Mouse (Mus musculus) midbrain, embryonic 14.5 days (tissue): ENCODE measurements around the gene Myo16. TPM values are rescaled to one million over a fixed set of nuclear protein-coding genes. Genes with fewer than 3 reads are reported as not detected.

Source experiments
- ATAC-seq: fragments of 200-750 bp; cut with Nextera tagmentation; 2 replicates; pipeline ENCODE4 v1.8.0; 2017; ENCODE audit warnings: moderate number of reproducible peaks, moderate library complexity; ENCODE audit not compliant: low FRiP score, low TSS enrichment
- DNase-seq: peaks from one replicate; pipeline ENCODE4 v3.0.0-alpha.2; 2015
- H3K27ac ChIP-seq: fragments of 300-500 bp; sonication (generic); replicated peaks from 2 replicates; pipeline ENCODE4 v1.5.1; 2014; ENCODE audit warnings: mild to moderate bottlenecking, low read depth, low read length, moderate library complexity
- H3K27me3 ChIP-seq: fragments of 300-500 bp; sonication (generic); 2 replicates; pipeline ENCODE4 v1.6.1; 2014; ENCODE audit warnings: low read length, control low read depth, mixed read lengths; ENCODE audit not compliant: control insufficient read depth, insufficient read depth
- H3K36me3 ChIP-seq: fragments of 300-500 bp; sonication (generic); 2 replicates; pipeline ENCODE4 v1.6.1; 2014; ENCODE audit warnings: low read length, control low read depth; ENCODE audit not compliant: control insufficient read depth, insufficient read depth
- H3K4me1 ChIP-seq: fragments of 300-500 bp; sonication (generic); 2 replicates; pipeline ENCODE4 v1.6.1; 2014; ENCODE audit warnings: mild to moderate bottlenecking, antibody characterized with exemption, low read length, control low read depth; ENCODE audit not compliant: control insufficient read depth, insufficient read depth
- H3K4me2 ChIP-seq: fragments of 300-500 bp; sonication (generic); 2 replicates; pipeline ENCODE4 v1.6.1; 2014; ENCODE audit warnings: mild to moderate bottlenecking, low read length, moderate library complexity
- H3K4me3 ChIP-seq: fragments of 300-500 bp; sonication (generic); replicated peaks from 2 replicates; pipeline ENCODE4 v1.5.1; 2014; ENCODE audit warnings: low read depth, low read length
- H3K9ac ChIP-seq: fragments of 300-500 bp; sonication (generic); replicated peaks from 2 replicates; pipeline ENCODE4 v1.6.1; 2014; ENCODE audit warnings: mild to moderate bottlenecking, low read length, moderate library complexity
- H3K9me3 ChIP-seq: fragments of 300-500 bp; sonication (generic); 2 replicates; pipeline ENCODE4 v1.6.1; 2016; ENCODE audit warnings: low read length, control low read depth, mixed read lengths; ENCODE audit not compliant: control insufficient read depth
- WGBS: fragments of 180-500 bp; shearing (Covaris S2); extraction: QIAGEN DNeasy Blood & Tissue Kit; methylation state at CpG from one replicate; pipeline ENCODE4 v1.1.7; 2014; 5-methylcytosine and 5-hydroxymethylcytosine counted together
- polyA plus RNA-seq: library from polyadenylated mRNA; unstranded; fragments of >200 nt; fragmentation: Nextera tagmentation; extraction: Ambion mirVana; gene quantifications from 2 replicates; pipeline ENCODE4 v1.2.1, GENCODE M21; 2014

Gene Myo16
- polyA plus RNA-seq, 1 experiment from 2014 or later, result 6.1 TPM

GRCm38 (mm10) chr8:10646485-10646884, 492.8 kb downstream of the Myo16 start:
- H3K27me3 ChIP-seq, result no peaks in the 10 kb centered on the region
- H3K27ac ChIP-seq, result no peak overlapping the region
- DNase-seq, result no peak
- no peak for ATAC-seq
- no peak overlapping the region for H3K9ac ChIP-seq
- H3K4me3 ChIP-seq, result no peak overlapping the region
- H3K4me1 ChIP-seq, result 0 out of 2 replicates have a peak, but pooled peaks cover 6% of the 10 kb centered on the region
- no peaks in the 10 kb centered on the region for H3K36me3 ChIP-seq
- no peak overlapping the region for H3K4me2 ChIP-seq
- H3K9me3 ChIP-seq, result no peaks in the 10 kb centered on the region
- WGBS, result 57% methylated on average over 10 of the region's 10 CpGs

- no peak for ATAC-seq
- no peak overlapping the region for H3K9ac ChIP-seq
- no peak overlapping the region for H3K4me2 ChIP-seq
- no peaks in the 10 kb centered on the region for H3K36me3 ChIP-seq
- no peaks in the 10 kb centered on the region for H3K9me3 ChIP-seq
- H3K27ac ChIP-seq, result no peak overlapping the region
- peak; percentile 34 for DNase-seq
- H3K4me3 ChIP-seq, result no peak overlapping the region
- WGBS, result 67% methylated on average over 12 of the region's 12 CpGs
- H3K4me1 ChIP-seq, result no peaks in the 10 kb centered on the region
- no peaks in the 10 kb centered on the region for H3K27me3 ChIP-seq
Observed at GRCm38 (mm10) chr8:10651546-10652315, 498.0 kb downstream of the Myo16 start.

GRCm38 (mm10) chr8:10653282-10653681, 499.6 kb downstream of the Myo16 start:
- ATAC-seq (no peak), DNase-seq (no peak)
- H3K9ac ChIP-seq, result no peak overlapping the region
- no peak overlapping the region for H3K27ac ChIP-seq
- WGBS, result 93% methylated on average over 9 of the region's 9 CpGs
- no peaks in the 10 kb centered on the region for H3K27me3 ChIP-seq
- no peak overlapping the region for H3K4me2 ChIP-seq
- H3K4me1 ChIP-seq, result no peaks in the 10 kb centered on the region
- no peaks in the 10 kb centered on the region for H3K36me3 ChIP-seq
- no peaks in the 10 kb centered on the region for H3K9me3 ChIP-seq
- H3K4me3 ChIP-seq, result no peak overlapping the region

- Histone ChIP-seq H3K4me1 (no peaks in the 10 kb centered on the region), H3K36me3 (no peaks in the 10 kb centered on the region), H3K4me3 (no peak overlapping the region), H3K9me3 (no peaks in the 10 kb centered on the region), H3K4me2 (no peak overlapping the region), H3K27me3 (no peaks in the 10 kb centered on the region), H3K27ac (no peak overlapping the region), H3K9ac (no peak overlapping the region)
- ATAC-seq (no peak), DNase-seq (no peak)
- WGBS, result 85% methylated on average over 9 of the region's 9 CpGs
Observed at GRCm38 (mm10) chr8:10654922-10655518, 501.3 kb downstream of the Myo16 start.

GRCm38 (mm10) chr8:10663770-10664470, 510.2 kb downstream of the Myo16 start:
- Histone ChIP-seq H3K4me1 (peaks cover 21% of the 10 kb centered on the region), H3K9me3 (no peaks in the 10 kb centered on the region), H3K9ac (no peak overlapping the region), H3K27ac (no peak overlapping the region), H3K4me2 (no peak overlapping the region), H3K4me3 (no peak overlapping the region), H3K36me3 (no peaks in the 10 kb centered on the region), H3K27me3 (no peaks in the 10 kb centered on the region)
- ATAC-seq (no peak), DNase-seq (peak; percentile 68)
- WGBS, result 10% methylated on average over 8 of the region's 8 CpGs

GRCm38 (mm10) chr8:10664861-10665543, 511.3 kb downstream of the Myo16 start:
- WGBS, result 15% methylated on average over 13 of the region's 13 CpGs
- Histone ChIP-seq H3K9me3 (no peaks in the 10 kb centered on the region), H3K36me3 (no peaks in the 10 kb centered on the region), H3K9ac (no peak overlapping the region), H3K4me1 (peaks cover 21% of the 10 kb centered on the region), H3K27ac (no peak overlapping the region), H3K4me3 (no peak overlapping the region), H3K4me2 (no peak overlapping the region), H3K27me3 (no peaks in the 10 kb centered on the region)
- DNase-seq (peak; percentile 49), ATAC-seq (no peak)

GRCm38 (mm10) chr8:10665821-10666283, 512.1 kb downstream of the Myo16 start:
- no peak overlapping the region for H3K27ac ChIP-seq

GRCm38 (mm10) chr8:10671862-10672548, 518.3 kb downstream of the Myo16 start:
- H3K36me3 ChIP-seq, result no peaks in the 10 kb centered on the region
- H3K9me3 ChIP-seq, result no peaks in the 10 kb centered on the region

More at GRCm38 (mm10) chr8:10665821-10666283, 512.1 kb downstream of the Myo16 start:
- no peak overlapping the region for H3K4me3 ChIP-seq
- no peak overlapping the region for H3K9ac ChIP-seq
- no peaks in the 10 kb centered on the region for H3K27me3 ChIP-seq
- H3K36me3 ChIP-seq, result no peaks in the 10 kb centered on the region
- no peak overlapping the region for H3K4me2 ChIP-seq
- H3K9me3 ChIP-seq, result no peaks in the 10 kb centered on the region
- DNase-seq (peak; percentile 45), ATAC-seq (no peak)
- 9% methylated on average over 4 of the region's 4 CpGs for WGBS
- H3K4me1 ChIP-seq, result peaks cover 21% of the 10 kb centered on the region

More at GRCm38 (mm10) chr8:10671862-10672548, 518.3 kb downstream of the Myo16 start:
- ATAC-seq (no peak), DNase-seq (no peak)
- Histone ChIP-seq H3K4me3 (no peak overlapping the region), H3K4me2 (no peak overlapping the region), H3K9ac (no peak overlapping the region), H3K27ac (no peak overlapping the region), H3K4me1 (no peaks in the 10 kb centered on the region), H3K27me3 (no peaks in the 10 kb centered on the region)
- WGBS, result 79% methylated on average over 2 of the region's 2 CpGs
